Mouse (Mus musculus): ENCODE measurements around the gene Pex10. TPM values are rescaled to one million over a fixed set of nuclear protein-coding genes. Genes with fewer than 3 reads are reported as not detected.

The Pex10 gene
- polyA plus RNA-seq, 1 experiment from 2014 or later: 26.0 TPM

DNA sequence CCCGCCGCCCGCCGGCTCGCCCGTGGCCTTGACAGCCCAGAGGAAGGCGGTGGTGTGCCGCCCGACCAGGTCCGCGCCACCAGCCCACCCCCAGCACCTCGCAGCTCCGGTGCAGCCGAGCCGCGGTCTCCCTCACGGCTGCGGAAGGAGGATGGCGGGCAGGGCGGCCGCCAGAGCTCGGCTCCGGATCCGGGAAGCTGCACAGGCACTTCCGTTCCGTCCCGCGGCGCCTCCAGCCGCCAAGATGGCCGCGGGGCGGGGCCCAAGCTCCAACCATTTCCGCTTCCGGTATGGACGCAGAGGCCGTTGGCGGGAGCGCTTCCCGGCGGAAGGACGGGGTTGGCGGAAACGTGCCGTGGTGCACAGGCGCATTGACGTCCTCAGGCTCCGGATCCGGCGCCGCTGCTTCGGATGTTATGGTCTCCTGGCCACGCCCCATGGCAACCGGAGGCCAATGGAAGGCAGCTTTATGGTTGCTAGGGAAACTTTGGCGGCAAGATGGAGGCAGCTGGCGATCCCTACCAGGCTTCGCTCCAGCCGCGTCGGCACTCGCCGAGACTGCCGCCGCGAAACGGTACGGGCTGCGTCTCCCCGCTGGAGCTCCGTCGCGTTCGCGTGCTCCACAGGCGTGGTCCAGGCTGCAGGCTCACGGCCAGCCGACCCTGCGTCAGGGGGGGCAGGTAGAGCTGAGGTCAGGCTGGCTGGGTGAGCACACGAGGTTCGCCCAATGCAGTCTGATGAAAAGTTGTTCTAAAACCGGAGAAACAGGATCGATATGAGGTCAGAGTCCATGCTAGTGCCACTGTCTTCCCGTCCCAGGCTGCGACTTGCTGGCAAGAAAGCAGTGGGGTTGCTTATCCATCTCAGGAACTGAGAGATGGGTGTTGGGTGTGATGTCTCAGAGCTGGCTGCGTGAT lies 19.6 kb downstream of the Pex10 start, which contains the start of the genes Rer1 and Morn1:
Rer1 (minus strand) TSS at position 275 of the 917 bp plus-strand sequence.
Morn1 (plus strand) TSS at position 470 of the 917 bp plus-strand sequence.
- Histone ChIP-seq H3K27me3 (ENCODE audit: low read depth, poor library complexity, severe bottlenecking) (no peaks in the 10 kb centered on the region), H3K36me3 (peaks cover 44% of the 10 kb centered on the region), H3K4me3 (peak within 1 kb of the TSS; percentile 94), H3K9me3 (replicated peaks) (no peaks in the 10 kb centered on the region), H3K4me1 (peaks cover 42% of the 10 kb centered on the region), H3K27ac (peak within 1 kb of the TSS; percentile 96)
- DNase-seq (ENCODE audit: low spot score): peak; percentile 100
- WGBS: under 1% methylated on average over 84 of the region's 85 CpGs

DNA sequence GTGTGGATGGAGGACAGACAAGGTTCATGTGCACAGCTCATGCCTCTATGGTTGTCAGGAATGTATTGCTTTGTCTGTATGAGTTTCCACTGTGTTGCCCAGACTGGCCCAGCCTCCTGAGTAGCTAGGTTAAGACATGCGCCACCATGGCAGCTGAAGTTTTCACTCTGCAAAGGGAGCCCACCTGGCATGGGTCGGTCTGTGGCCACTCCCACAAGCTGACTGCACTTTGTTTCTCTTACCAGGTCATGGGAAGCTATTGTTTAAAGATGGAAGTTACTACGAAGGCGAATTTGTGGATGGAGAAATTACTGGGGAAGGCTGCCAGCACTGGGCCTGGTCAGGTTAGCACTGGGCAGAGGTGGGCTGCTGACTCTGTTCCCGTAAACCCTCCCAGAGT lies 22.4 kb downstream of the Pex10 start:
- Histone ChIP-seq H3K4me1 (peaks cover 40% of the 10 kb centered on the region), H3K27me3 (ENCODE audit: low read depth, poor library complexity, severe bottlenecking) (no peaks in the 10 kb centered on the region), H3K4me3 (no peak overlapping the region), H3K36me3 (peaks cover 26% of the 10 kb centered on the region), H3K9me3 (replicated peaks) (no peaks in the 10 kb centered on the region), H3K27ac (no peak overlapping the region)
- DNase-seq (ENCODE audit: low spot score): no peak
- WGBS: 93% methylated on average over 5 of the region's 5 CpGs

DNA sequence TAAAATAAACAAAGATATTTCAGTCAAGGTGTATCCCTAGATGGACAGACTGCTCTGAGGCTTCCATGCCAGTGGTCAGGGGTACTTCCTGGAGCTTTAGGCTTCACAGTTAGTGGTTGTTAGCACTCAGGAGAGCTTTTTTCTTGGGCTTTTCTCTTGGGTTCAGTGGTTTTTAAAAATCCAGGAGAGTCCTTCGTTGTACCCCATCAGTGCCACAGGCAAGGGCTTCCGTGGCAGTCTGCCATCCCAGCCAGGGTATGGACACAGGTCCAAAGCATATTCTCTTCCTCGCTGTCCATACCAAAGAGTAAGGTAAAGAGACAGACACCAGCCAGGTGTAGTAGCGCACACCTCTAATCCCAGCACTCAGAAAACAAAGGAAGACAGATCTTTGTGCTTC lies 23.3 kb downstream of the Pex10 start:
- Histone ChIP-seq H3K27ac (no peak overlapping the region), H3K4me3 (no peak overlapping the region), H3K4me1 (peaks cover 37% of the 10 kb centered on the region), H3K36me3 (peaks cover 22% of the 10 kb centered on the region), H3K9me3 (replicated peaks) (no peaks in the 10 kb centered on the region), H3K27me3 (ENCODE audit: low read depth, poor library complexity, severe bottlenecking) (no peaks in the 10 kb centered on the region)
- DNase-seq (ENCODE audit: low spot score): no peak
- 96% methylated on average over 4 of the region's 4 CpGs for WGBS

DNA sequence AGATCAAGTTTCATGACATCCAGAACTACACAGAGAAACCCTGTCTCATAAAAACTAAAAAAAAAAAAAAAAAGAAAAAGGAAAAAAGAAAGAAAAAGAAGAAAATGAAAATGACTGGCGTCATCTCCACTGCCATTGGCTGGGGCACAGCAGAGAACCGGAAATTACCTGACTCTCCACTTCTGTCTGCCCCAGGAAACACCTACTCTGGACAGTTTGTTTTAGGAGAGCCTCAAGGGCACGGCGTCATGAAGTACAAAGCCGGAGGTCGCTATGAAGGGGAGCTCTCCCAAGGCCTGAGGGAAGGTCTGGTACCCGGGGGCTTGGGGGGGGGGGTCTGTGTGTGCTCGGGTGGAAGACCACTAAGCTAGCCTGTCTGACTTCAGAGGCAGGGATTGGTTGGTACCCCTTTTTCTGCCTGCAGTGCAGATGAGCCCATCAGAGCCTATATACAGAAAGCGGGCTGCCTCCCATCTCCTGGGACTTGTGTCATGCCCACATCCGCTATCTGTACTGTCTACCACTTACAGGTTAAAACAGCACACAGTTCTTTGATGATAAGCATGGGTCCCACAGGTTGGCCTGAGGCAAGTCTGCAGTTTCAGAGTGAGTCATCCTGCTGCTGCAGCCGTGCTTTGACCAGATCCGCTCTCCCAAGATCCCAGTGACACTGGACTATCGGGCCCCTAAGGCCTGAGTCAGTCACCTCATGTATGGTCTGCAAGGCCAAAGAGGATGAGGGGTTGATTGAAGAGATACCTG lies 24.1 kb downstream of the Pex10 start:
- no peaks in the 10 kb centered on the region for H3K27me3 ChIP-seq (ENCODE audit: low read depth, poor library complexity, severe bottlenecking)
- DNase-seq (ENCODE audit: low spot score): no peak
- H3K4me3 ChIP-seq: no peak overlapping the region
- peaks cover 22% of the 10 kb centered on the region for H3K36me3 ChIP-seq
- peaks cover 36% of the 10 kb centered on the region for H3K4me1 ChIP-seq
- H3K9me3 ChIP-seq (replicated peaks): no peaks in the 10 kb centered on the region
- WGBS: 94% methylated on average over 13 of the region's 13 CpGs
- H3K27ac ChIP-seq: no peak overlapping the region

DNA sequence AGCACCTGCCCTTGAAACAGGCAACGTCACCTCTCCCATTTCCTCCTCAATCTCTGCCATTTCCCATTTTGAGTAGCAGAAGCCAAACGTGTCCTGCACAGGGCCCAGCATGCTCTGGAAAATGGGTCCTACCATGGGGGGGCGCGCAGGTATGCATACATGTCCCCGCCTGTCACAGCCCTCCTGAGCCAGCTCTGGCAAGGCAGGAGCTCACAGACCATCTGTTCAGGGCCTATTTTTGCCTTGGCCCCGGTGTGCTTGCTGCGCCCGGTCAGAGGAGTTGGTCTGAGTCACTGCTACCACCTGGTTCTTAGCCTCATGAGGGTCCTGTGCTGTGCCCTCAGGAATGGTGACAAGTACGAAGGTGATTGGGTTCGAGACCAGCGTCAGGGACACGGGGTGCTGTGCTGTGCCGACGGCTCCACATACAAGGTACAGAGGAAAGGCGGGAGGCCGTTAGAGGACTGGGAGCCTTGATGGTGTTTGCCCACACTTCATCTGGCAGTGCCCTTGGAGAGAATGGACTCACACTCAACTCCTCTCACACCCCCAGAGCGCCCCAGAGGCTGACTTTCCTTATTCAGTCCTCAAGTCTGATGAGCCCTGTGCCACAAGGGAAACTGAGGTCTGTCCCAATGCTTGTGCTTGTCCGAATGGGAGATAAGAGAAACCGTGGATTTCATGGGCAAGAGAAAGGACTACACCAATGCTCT lies 26.1 kb downstream of the Pex10 start:
- Histone ChIP-seq H3K9me3 (replicated peaks) (no peaks in the 10 kb centered on the region), H3K36me3 (peaks cover 22% of the 10 kb centered on the region), H3K27me3 (ENCODE audit: low read depth, poor library complexity, severe bottlenecking) (no peaks in the 10 kb centered on the region), H3K4me1 (peaks cover 19% of the 10 kb centered on the region; the same call in 1 of the 2 replicates), H3K4me3 (no peak overlapping the region), H3K27ac (no peak overlapping the region)
- no peak for DNase-seq (ENCODE audit: low spot score)
- WGBS: 91% methylated on average over 19 of the region's 19 CpGs

DNA sequence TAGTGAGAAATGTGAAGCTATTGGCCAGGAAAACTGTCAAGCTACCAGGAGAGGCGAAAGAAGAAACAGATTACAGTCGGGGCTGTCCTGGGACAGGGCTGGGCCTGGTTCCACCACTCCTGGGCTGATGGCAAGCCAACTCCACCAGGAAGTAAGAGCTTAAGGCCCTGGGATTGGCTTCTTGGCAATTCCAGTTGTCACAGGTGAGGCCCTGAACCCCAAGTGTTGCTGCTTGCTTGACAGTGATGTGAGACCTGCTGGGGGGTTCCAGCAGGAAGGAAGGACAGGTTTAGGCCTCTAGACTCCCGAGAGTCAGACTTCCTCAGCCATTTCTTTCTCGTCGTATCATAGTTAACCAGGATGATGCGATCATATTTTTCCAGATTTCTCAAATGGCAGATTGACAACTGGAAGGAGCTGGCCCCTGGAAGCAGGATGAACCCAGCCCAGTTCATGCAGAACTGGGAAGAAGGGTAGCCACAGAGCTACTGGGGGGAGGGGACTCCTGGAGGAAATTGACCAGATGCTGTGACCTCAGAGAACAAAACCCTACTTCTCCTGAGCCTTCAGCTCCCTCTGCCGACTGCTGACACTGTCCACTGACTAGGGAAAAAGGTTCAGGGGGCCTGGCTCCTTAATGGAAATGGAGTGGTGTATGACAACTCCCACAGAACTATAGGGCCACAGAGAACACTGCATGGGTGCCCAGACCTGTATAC lies 26.8 kb downstream of the Pex10 start:
- H3K36me3 ChIP-seq: peaks cover 22% of the 10 kb centered on the region
- no peaks in the 10 kb centered on the region for H3K9me3 ChIP-seq (replicated peaks)
- 0 out of 2 replicates have a peak overlapping the region, but pooled peaks have one; percentile 32 for H3K27ac ChIP-seq
- 85% methylated on average over 7 of the region's 7 CpGs for WGBS
- H3K4me3 ChIP-seq: no peak overlapping the region
- no peak for DNase-seq (ENCODE audit: low spot score)
- peaks cover 19% of the 10 kb centered on the region; the same call in 1 of the 2 replicates for H3K4me1 ChIP-seq
- no peaks in the 10 kb centered on the region for H3K27me3 ChIP-seq (ENCODE audit: low read depth, poor library complexity, severe bottlenecking)

DNA sequence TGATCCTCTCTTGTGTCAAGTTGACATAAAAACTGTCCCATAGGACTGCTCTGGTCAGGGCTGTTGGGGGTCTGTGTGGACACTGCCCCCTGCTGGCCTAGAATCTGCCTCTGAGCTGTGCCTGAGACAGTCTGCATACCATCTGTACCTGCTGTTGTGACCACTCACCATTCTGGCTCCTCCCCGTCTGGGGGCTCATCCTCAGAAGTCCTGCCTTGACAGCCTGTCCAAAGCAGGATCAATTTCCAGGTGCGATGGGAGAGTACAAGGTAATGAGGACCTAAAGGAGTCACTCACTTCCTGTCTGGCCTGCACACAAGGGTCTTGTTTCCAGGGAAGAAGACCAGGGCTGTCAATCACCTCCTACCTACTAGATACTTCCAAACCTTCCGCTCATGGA lies 27.7 kb downstream of the Pex10 start:
- H3K36me3 ChIP-seq: peaks cover 15% of the 10 kb centered on the region
- WGBS: 72% methylated on average over 3 of the region's 3 CpGs
- H3K4me3 ChIP-seq: no peak overlapping the region
- H3K27me3 ChIP-seq (ENCODE audit: low read depth, poor library complexity, severe bottlenecking): no peaks in the 10 kb centered on the region
- H3K9me3 ChIP-seq (replicated peaks): no peaks in the 10 kb centered on the region
- peaks cover 19% of the 10 kb centered on the region; the same call in 1 of the 2 replicates for H3K4me1 ChIP-seq
- DNase-seq (ENCODE audit: low spot score): peak; percentile 74
- 0 out of 2 replicates have a peak overlapping the region, but pooled peaks have one; percentile 78 for H3K27ac ChIP-seq

DNA sequence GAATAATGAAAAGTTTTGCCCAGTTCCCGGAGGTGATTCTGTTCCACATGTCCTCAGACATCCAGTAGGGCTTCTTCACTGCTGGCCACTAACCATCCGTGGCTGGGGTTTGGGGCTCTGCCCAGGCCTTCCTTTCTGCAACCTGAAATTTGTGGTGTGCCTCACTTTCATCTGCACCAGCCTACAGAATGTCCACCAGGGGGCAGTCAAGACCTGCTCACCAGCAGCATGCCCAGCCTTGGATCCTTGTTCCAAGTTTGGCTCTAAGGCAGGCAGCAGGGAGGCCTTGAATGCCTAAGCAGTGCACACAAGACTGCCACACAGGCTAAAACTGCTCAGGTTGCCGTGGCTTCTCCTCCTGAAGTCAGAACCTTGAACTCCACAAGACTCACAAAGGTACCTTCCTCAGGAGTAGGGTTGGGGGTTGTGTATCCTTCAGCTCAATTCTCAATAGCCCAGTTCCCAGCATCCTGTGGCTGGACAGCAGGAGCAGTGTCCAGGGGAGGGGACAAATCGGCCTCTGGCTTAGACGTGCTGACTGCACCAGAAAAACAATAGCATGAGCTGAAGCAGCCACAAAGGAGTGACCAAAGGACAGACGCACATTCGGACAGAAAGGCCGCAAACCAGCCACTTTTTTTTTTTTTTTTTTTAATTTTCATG lies 28.6 kb downstream of the Pex10 start:
- Histone ChIP-seq H3K9me3 (replicated peaks) (no peaks in the 10 kb centered on the region), H3K27ac (peak overlapping the region; percentile 78), H3K4me1 (peaks cover 26% of the 10 kb centered on the region), H3K4me3 (no peak overlapping the region), H3K27me3 (ENCODE audit: low read depth, poor library complexity, severe bottlenecking) (no peaks in the 10 kb centered on the region), H3K36me3 (peaks cover 15% of the 10 kb centered on the region)
- peak; percentile 93 for DNase-seq (ENCODE audit: low spot score)
- WGBS: 50% methylated on average over 8 of the region's 8 CpGs

DNA sequence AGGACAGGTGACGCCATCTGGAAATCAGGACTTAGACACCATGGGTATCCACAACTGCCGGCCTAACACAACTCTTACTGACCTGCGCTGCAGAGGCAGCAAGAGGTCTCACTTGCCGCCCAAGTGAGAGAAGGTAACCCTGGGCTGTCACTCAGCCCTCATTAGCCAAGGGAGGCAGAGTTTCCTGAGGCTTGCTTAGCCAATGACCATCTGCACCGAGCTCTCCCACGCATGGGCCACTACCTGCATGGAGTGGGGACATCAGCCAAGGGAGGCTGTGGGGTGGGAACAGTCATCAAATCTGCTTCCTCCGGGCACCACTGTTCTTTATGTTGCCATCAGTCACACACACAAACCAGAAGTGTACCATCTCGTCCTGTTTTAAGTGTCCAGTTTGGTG lies 29.2 kb downstream of the Pex10 start:
- H3K4me1 ChIP-seq: peaks cover 32% of the 10 kb centered on the region
- H3K27ac ChIP-seq: 0 out of 2 replicates have a peak overlapping the region, but pooled peaks have one; percentile 28

DNA sequence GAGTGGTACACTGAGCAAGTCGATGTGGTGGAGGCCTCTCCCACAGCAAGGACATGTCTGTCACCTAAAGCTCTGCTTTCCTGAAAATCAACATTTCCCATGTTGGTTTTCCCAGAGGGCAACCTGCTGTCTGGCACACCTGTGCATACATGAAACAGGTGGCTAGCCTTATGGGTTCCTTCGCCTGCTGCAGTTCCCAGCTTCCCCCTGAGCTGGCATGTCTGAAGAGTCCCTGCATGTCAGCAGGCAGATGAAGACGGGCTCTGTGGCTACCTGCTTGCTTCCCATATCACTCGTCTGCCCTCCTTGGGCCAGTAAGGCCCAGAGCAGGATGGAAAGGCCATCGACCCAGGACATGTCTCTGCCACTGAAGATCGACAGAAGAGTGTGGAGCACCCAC lies 30.6 kb downstream of the Pex10 start:
- Histone ChIP-seq H3K4me3 (no peak overlapping the region), H3K27ac (no peak overlapping the region), H3K9me3 (replicated peaks) (no peaks in the 10 kb centered on the region), H3K27me3 (ENCODE audit: low read depth, poor library complexity, severe bottlenecking) (no peaks in the 10 kb centered on the region), H3K4me1 (peaks cover 37% of the 10 kb centered on the region), H3K36me3 (peaks cover 10% of the 10 kb centered on the region)
- 83% methylated on average over 6 of the region's 6 CpGs for WGBS
- no peak for DNase-seq (ENCODE audit: low spot score)

More for the DNA sequence above, 29.2 kb downstream of the Pex10 start:
- Histone ChIP-seq H3K27me3 (ENCODE audit: low read depth, poor library complexity, severe bottlenecking) (no peaks in the 10 kb centered on the region), H3K36me3 (peaks cover 15% of the 10 kb centered on the region), H3K9me3 (replicated peaks) (no peaks in the 10 kb centered on the region), H3K4me3 (no peak overlapping the region)
- no peak for DNase-seq (ENCODE audit: low spot score)
- WGBS: 81% methylated on average over 8 of the region's 8 CpGs

DNA sequence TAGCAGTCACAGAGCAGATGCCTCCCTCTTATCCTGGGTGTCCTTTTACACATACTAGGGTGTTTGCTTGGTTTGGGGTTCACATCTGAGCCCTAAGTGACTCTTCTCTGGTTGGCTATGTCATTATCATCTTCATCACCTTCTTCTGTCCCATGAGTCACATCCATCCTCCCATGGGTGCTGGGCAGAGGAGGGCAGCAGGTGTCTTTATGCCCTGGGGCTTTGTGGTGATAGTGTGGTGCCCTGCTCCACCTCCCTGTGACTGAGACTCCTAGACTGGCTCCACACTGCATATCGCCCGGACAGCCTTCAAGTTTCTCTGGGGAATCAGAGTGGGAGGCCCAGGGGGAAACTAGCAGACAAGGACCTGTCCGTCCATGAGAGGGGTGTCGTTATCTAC lies 31.8 kb downstream of the Pex10 start:
- Histone ChIP-seq H3K4me1 (peaks cover 35% of the 10 kb centered on the region), H3K27ac (no peak overlapping the region), H3K36me3 (no peaks in the 10 kb centered on the region), H3K4me3 (no peak overlapping the region), H3K9me3 (replicated peaks) (no peaks in the 10 kb centered on the region), H3K27me3 (ENCODE audit: low read depth, poor library complexity, severe bottlenecking) (no peaks in the 10 kb centered on the region)
- WGBS: 90% methylated on average over 4 of the region's 4 CpGs
- DNase-seq (ENCODE audit: low spot score): no peak

All from limb, embryonic 10.5 days (tissue).